Mouse (Mus musculus) MEL (cell line): ENCODE results near the gene Olfr95. TPM values are rescaled to one million over a fixed set of nuclear protein-coding genes. Genes with fewer than 3 reads are reported as not detected.

Source experiments
- DNase-seq: peaks from one replicate; pipeline ENCODE4 v3.0.0; 2011; ENCODE audit warnings: low read depth, low spot score
- H3K27ac ChIP-seq: 2 replicates; pipeline ENCODE4 v1.5.1; 2012; ENCODE audit warnings: low read depth, mild to moderate bottlenecking, control low read depth, low read length, moderate library complexity; ENCODE audit not compliant: control insufficient read depth
- H3K27me3 ChIP-seq, 2 experiments: fragments of 150-350 bp in 1 of 2; sonication (generic) in 1 of 2; 2 replicates each; pipeline ENCODE4 v1.6.1; 2012; ENCODE audit warnings: low read length in 2 of 2, mild to moderate bottlenecking in 2 of 2, improper control_type of control experiment in 1 of 2, moderate library complexity in 1 of 2; ENCODE audit not compliant: insufficient read depth in 2 of 2, control insufficient read depth in 1 of 2
- H3K36me3 ChIP-seq, 2 experiments: 2 replicates each; pipeline ENCODE4 v1.6.1; 2012 to 2014; ENCODE audit warnings: low read length in 2 of 2, improper control_type of control experiment in 1 of 2, inconsistent platforms in 1 of 2, mild to moderate bottlenecking in 1 of 2; ENCODE audit not compliant: insufficient read depth in 2 of 2, control insufficient read depth in 1 of 2
- H3K4me1 ChIP-seq, 2 experiments: fragments of 150-350 bp in 1 of 2; sonication (generic) in 1 of 2; 2 replicates each; pipeline ENCODE4 v1.6.1; 2012; ENCODE audit warnings: low read length in 2 of 2, improper control_type of control experiment in 1 of 2, mild to moderate bottlenecking in 1 of 2; ENCODE audit not compliant: insufficient read depth in 2 of 2, control insufficient read depth in 1 of 2
- H3K4me3 ChIP-seq, 2 experiments: fragments of 150-350 bp in 1 of 2; sonication (generic) in 1 of 2; 2 replicates each; pipeline ENCODE4 v1.5.1; 2012; ENCODE audit warnings: low read depth in 2 of 2, low read length in 2 of 2, mild to moderate bottlenecking in 2 of 2, moderate library complexity in 2 of 2, control low read depth in 1 of 2, improper control_type of control experiment in 1 of 2; ENCODE audit not compliant: control insufficient read depth in 1 of 2, insufficient read depth in 1 of 2
- H3K79me2 ChIP-seq: 2 replicates; pipeline ENCODE4 v1.6.1; 2012; ENCODE audit warnings: mild to moderate bottlenecking, low read length, moderate library complexity; ENCODE audit not compliant: control insufficient read depth, poor library complexity, insufficient read depth
- H3K9ac ChIP-seq: 2 replicates; pipeline ENCODE4 v1.6.1; 2012; ENCODE audit warnings: low read depth, mild to moderate bottlenecking, control low read depth, low read length, moderate library complexity; ENCODE audit not compliant: control insufficient read depth, poor library complexity, severe bottlenecking
- H3K9me3 ChIP-seq: fragments of 150-350 bp; sonication (generic); replicated peaks from 2 replicates; pipeline ENCODE4 v1.6.1; 2012; ENCODE audit warnings: mild to moderate bottlenecking, low read length, improper control_type of control experiment, moderate library complexity; ENCODE audit not compliant: insufficient read depth
- BHLHE40 ChIP-seq: IDR thresholded peaks from 2 replicates; pipeline ENCODE4 v1.6.1; 2012; ENCODE audit warnings: low read depth, mild to moderate bottlenecking, inconsistent platforms, low read length, improper control_type of control experiment, borderline replicate concordance
- CHD1 ChIP-seq: IDR thresholded peaks from 2 replicates; pipeline ENCODE4 v1.6.1; 2012; ENCODE audit warnings: low read depth, mild to moderate bottlenecking, inconsistent platforms, low read length, improper control_type of control experiment
- CHD2 ChIP-seq: IDR thresholded peaks from 2 replicates; pipeline ENCODE4 v1.6.1; 2011; ENCODE audit warnings: low read length, improper control_type of control experiment
- CTCF ChIP-seq, 3 experiments: IDR thresholded peaks in 2 of 3; conservative IDR thresholded peaks in 1 of 3; 2 replicates each; pipeline ENCODE4 v1.5.1; 2011 to 2012; ENCODE audit warnings: low read length in 3 of 3, low read depth in 2 of 3, mild to moderate bottlenecking in 2 of 3, improper control_type of control experiment in 1 of 3, inconsistent platforms in 1 of 3, mixed read lengths in 1 of 3, moderate library complexity in 1 of 3; ENCODE audit not compliant: control insufficient read depth in 1 of 3, insufficient read depth in 1 of 3, poor library complexity in 1 of 3, severe bottlenecking in 1 of 3
- E2F4 ChIP-seq: IDR thresholded peaks from 2 replicates; pipeline ENCODE4 v1.6.1; 2011; ENCODE audit warnings: low read depth, low read length, improper control_type of control experiment, borderline replicate concordance
- ELF1 ChIP-seq: IDR thresholded peaks from 2 replicates; pipeline ENCODE4 v1.6.1; 2014; ENCODE audit warnings: low read depth, mild to moderate bottlenecking, inconsistent platforms, low read length, improper control_type of control experiment, moderate library complexity
- ETS1 ChIP-seq: IDR thresholded peaks from 2 replicates; pipeline ENCODE4 v1.6.1; 2012; ENCODE audit warnings: low read depth, mild to moderate bottlenecking, inconsistent platforms, low read length, improper control_type of control experiment, moderate library complexity
- HCFC1 ChIP-seq: IDR thresholded peaks from 2 replicates; pipeline ENCODE4 v1.6.1; 2012; ENCODE audit warnings: low read depth, mild to moderate bottlenecking, inconsistent platforms, low read length, improper control_type of control experiment, moderate library complexity
- JUND ChIP-seq: IDR thresholded peaks from 2 replicates; pipeline ENCODE4 v1.6.1; 2011; ENCODE audit warnings: low read depth, mild to moderate bottlenecking, improper control_type of control experiment, low read length
- KAT2A ChIP-seq: conservative IDR thresholded peaks from 2 replicates; pipeline ENCODE4 v1.6.1; 2012; ENCODE audit warnings: low read depth, low read length, improper control_type of control experiment, inconsistent platforms
- MAFK ChIP-seq: IDR thresholded peaks from 2 replicates; pipeline ENCODE4 v1.6.1; 2011; ENCODE audit warnings: low read depth, mild to moderate bottlenecking, low read length, improper control_type of control experiment, borderline replicate concordance
- MAZ ChIP-seq: IDR thresholded peaks from 2 replicates; pipeline ENCODE4 v1.6.1; 2012; ENCODE audit warnings: low read depth, mild to moderate bottlenecking, inconsistent platforms, low read length, improper control_type of control experiment
- MEF2A ChIP-seq: IDR thresholded peaks from 2 replicates; pipeline ENCODE4 v1.6.1; 2014; ENCODE audit warnings: low read depth, mild to moderate bottlenecking, inconsistent platforms, low read length, improper control_type of control experiment; ENCODE audit not compliant: poor library complexity, insufficient replicate concordance, severe bottlenecking; ENCODE audit errors: extremely low read depth
- MXI1 ChIP-seq: IDR thresholded peaks from 2 replicates; pipeline ENCODE4 v1.6.1; 2011; ENCODE audit warnings: mild to moderate bottlenecking, low read depth, low read length, improper control_type of control experiment
- NELFE ChIP-seq: IDR thresholded peaks from 2 replicates; pipeline ENCODE4 v1.6.1; 2011; ENCODE audit warnings: low read depth, low read length, improper control_type of control experiment
- POLR2AphosphoS2 ChIP-seq: IDR thresholded peaks from 2 replicates; pipeline ENCODE4 v1.6.1; 2011; ENCODE audit warnings: low read length, improper control_type of control experiment
- RAD21 ChIP-seq: IDR thresholded peaks from 2 replicates; pipeline ENCODE4 v1.6.1; 2011; ENCODE audit warnings: mild to moderate bottlenecking, low read depth, low read length, improper control_type of control experiment
- SIN3A ChIP-seq: IDR thresholded peaks from 2 replicates; pipeline ENCODE4 v1.6.1; 2012; ENCODE audit warnings: low read length, improper control_type of control experiment, inconsistent platforms
- SMC3 ChIP-seq: IDR thresholded peaks from 2 replicates; pipeline ENCODE4 v1.6.1; 2011; ENCODE audit warnings: low read depth, low read length, improper control_type of control experiment
- TAL1 ChIP-seq: IDR thresholded peaks from 2 replicates; pipeline ENCODE4 v1.6.1; 2012; ENCODE audit warnings: mild to moderate bottlenecking, inconsistent platforms, low read length, moderate library complexity, mixed read lengths
- TBP ChIP-seq: IDR thresholded peaks from 2 replicates; pipeline ENCODE4 v1.8.0; 2011; ENCODE audit warnings: low read depth, low read length, improper control_type of control experiment
- UBTF ChIP-seq: IDR thresholded peaks from 2 replicates; pipeline ENCODE4 v1.6.1; 2012; ENCODE audit warnings: low read depth, mild to moderate bottlenecking, inconsistent platforms, low read length, improper control_type of control experiment, moderate library complexity, borderline replicate concordance; ENCODE audit not compliant: insufficient read depth
- ZC3H11A ChIP-seq: IDR thresholded peaks from 2 replicates; pipeline ENCODE4 v1.6.1; 2012; ENCODE audit warnings: low read depth, mild to moderate bottlenecking, inconsistent platforms, low read length, improper control_type of control experiment
- ZKSCAN1 ChIP-seq: IDR thresholded peaks from 2 replicates; pipeline ENCODE4 v1.6.1; 2012; ENCODE audit warnings: low read depth, mild to moderate bottlenecking, inconsistent platforms, low read length, improper control_type of control experiment, moderate library complexity
- polyA plus RNA-seq, 2 experiments: library from polyadenylated mRNA; stranded (reverse) in 1 of 2; unstranded in 1 of 2; fragments of >175 nt in 1 of 2; fragments of >200 nt in 1 of 2; gene quantifications; 2 replicates each; pipeline versions ENCODE4 v1.2.1 to v1.2.4; 2012; ENCODE audit warnings: low replicate concordance in 2 of 2, low read depth in 1 of 2; ENCODE audit not compliant: insufficient read length in 2 of 2, insufficient read depth in 1 of 2, missing spikeins in 1 of 2
- total RNA-seq: library from RNA; depleted of rRNA; stranded (reverse); fragments of 300-350 nt; gene quantifications from 2 replicates; pipeline ENCODE4 v1.2.3, GENCODE M21; 2012

Olfr95 gene
- total and polyA plus RNA-seq, 3 experiments, result not detected

DNA sequence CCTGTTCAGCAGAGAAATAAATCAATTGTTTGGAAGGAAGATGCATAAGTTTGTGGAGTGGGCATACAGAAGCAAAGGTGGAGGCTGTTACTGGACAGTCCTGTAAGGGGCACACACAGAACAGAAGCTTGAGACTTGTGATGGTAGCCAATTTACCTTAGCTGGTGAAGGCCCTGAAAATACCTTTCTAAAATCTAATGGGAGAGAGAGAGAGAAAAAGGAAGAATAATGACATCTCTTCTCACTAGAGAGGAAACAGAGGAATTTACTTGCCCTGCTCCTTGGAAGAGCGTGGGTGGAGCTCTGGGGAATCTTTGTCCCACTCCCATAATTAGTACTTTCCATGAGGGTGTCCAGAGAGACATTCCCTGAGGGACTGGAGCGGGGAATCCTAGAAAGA lies 12.0 kb downstream of the Olfr95 start, which contains the start of gene Olfr94:
Gene Olfr94 (minus strand): TSS at position 101 of the 400 bp plus-strand sequence.
- no peaks in the 10 kb centered on the region for H3K9me3 ChIP-seq
- H3K27me3 ChIP-seq, result no peaks in the 10 kb centered on the region; a peak in 2 of 4 replicates
- H3K9ac ChIP-seq, result no peak within 1 kb of the TSS
- no peaks in the 10 kb centered on the region for H3K4me1 ChIP-seq
- H3K79me2 ChIP-seq, result no peaks in the 10 kb centered on the region
- no peaks in the 10 kb centered on the region for H3K36me3 ChIP-seq
- TF ChIP-seq MAZ (no peak), POLR2AphosphoS2 (no peak), TBP (no peak), ELF1 (no peak), MEF2A (no peak), RAD21 (no peak), BHLHE40 (no peak), JUND (no peak), ZKSCAN1 (no peak), ETS1 (no peak), MAFK (no peak)
- TF ChIP-seq, all 39 proteins: peak for 0
- Histone ChIP-seq H3K27ac (no peak within 1 kb of the TSS), H3K4me3 (no peak within 1 kb of the TSS)
- DNase-seq, result no peak

- no peak for TF ChIP-seq MXI1
- TF ChIP-seq NELFE, result no peak
- no peak for TF ChIP-seq KAT2A
- TF ChIP-seq TBP, result no peak
- TF ChIP-seq UBTF, result no peak
- TF ChIP-seq ELF1, result no peak
- TF ChIP-seq CTCF (IDR thresholded peaks at IDR 0.05 in 2 of 3, conservative IDR thresholded peaks at IDR 0.05 in 1 of 3; ENCODE audit: control insufficient read depth in 1 of 3, insufficient read depth in 1 of 3, low read depth in 2 of 3, low read length in 3 of 3, poor library complexity in 1 of 3, severe bottlenecking in 1 of 3), result no peak
- TF ChIP-seq SIN3A, result no peak
- no peak for TF ChIP-seq E2F4
- no peak for TF ChIP-seq RAD21
- TF ChIP-seq SMC3, result no peak
- no peak for TF ChIP-seq HCFC1
- no peak for TF ChIP-seq TAL1
- no peak for TF ChIP-seq MAZ
- TF ChIP-seq ZC3H11A, result no peak
- TF ChIP-seq CHD1, result no peak
- TF ChIP-seq JUND, result no peak
- no peak for TF ChIP-seq CHD2
- TF ChIP-seq MEF2A, result no peak
- Histone ChIP-seq H3K36me3 (no peaks in the 10 kb centered on the region), H3K4me3 (no peak overlapping the region), H3K27me3 (no peaks in the 10 kb centered on the region; a peak in 2 of 4 replicates), H3K4me1 (no peaks in the 10 kb centered on the region), H3K27ac (no peak overlapping the region), H3K9me3 (no peaks in the 10 kb centered on the region), H3K9ac (no peak overlapping the region), H3K79me2 (no peaks in the 10 kb centered on the region)
- no peak for DNase-seq
Measured at GRCm38 (mm10) chr17:37196845-37197724, 15.8 kb downstream of the Olfr95 start.
